Mouse (Mus musculus): ENCODE measurements around the gene Gabrp.

The Gabrp gene

GRCm38 (mm10) chr11:33578859-33579258 is at the start of gene Gabrp:
TSS of gene Gabrp (minus strand) at chr11:33578959.
- DNase-seq (ENCODE audit: low read depth) = no peak

GRCm38 (mm10) chr11:33627136-33627742 is 48.5 kb upstream of the Gabrp start:
- no peak for DNase-seq (ENCODE audit: low read depth)

GRCm38 (mm10) chr11:33614218-33614617 is 35.5 kb upstream of the Gabrp start:
- DNase-seq (ENCODE audit: low read depth) = peak; percentile 50

- DNase-seq (ENCODE audit: low read depth) = no peak
Observed at GRCm38 (mm10) chr11:33607784-33608183, 29.0 kb upstream of the Gabrp start.

GRCm38 (mm10) chr11:33603174-33603573 is 24.4 kb upstream of the Gabrp start:
- no peak for DNase-seq (ENCODE audit: low read depth)

- DNase-seq (ENCODE audit: low read depth) = no peak
Observed at GRCm38 (mm10) chr11:33598986-33599385, 20.2 kb upstream of the Gabrp start, which contains the start of gene D130052B06Rik. TSS of gene D130052B06Rik (plus strand) at chr11:33599302.

- DNase-seq (ENCODE audit: low read depth) = no peak
Observed at GRCm38 (mm10) chr11:33596655-33597054, 17.9 kb upstream of the Gabrp start.

- no peak for DNase-seq (ENCODE audit: low read depth)
Observed at GRCm38 (mm10) chr11:33592826-33593225, 14.1 kb upstream of the Gabrp start.

- no peak for DNase-seq (ENCODE audit: low read depth)
Observed at GRCm38 (mm10) chr11:33590771-33591170, 12.0 kb upstream of the Gabrp start.

GRCm38 (mm10) chr11:33586614-33587013 is 7.9 kb upstream of the Gabrp start:
- DNase-seq (ENCODE audit: low read depth) = no peak

- DNase-seq (ENCODE audit: low read depth) = no peak
Observed at GRCm38 (mm10) chr11:33579621-33580020, 862 bp upstream of the Gabrp start.

GRCm38 (mm10) chr11:33574944-33575343 is 3.8 kb downstream of the Gabrp start:
- DNase-seq (ENCODE audit: low read depth) = peak; percentile 22

- DNase-seq (ENCODE audit: low read depth) = no peak
Observed at GRCm38 (mm10) chr11:33570413-33570812, 8.3 kb downstream of the Gabrp start.

GRCm38 (mm10) chr11:33563921-33564320 is 14.8 kb downstream of the Gabrp start:
- no peak for DNase-seq (ENCODE audit: low read depth)

GRCm38 (mm10) chr11:33554123-33554522 is 24.6 kb downstream of the Gabrp start:
- no peak for DNase-seq (ENCODE audit: low read depth)

- no peak for DNase-seq (ENCODE audit: low read depth)
Observed at GRCm38 (mm10) chr11:33550861-33551560, 27.7 kb downstream of the Gabrp start.

GRCm38 (mm10) chr11:33547386-33547785 is 31.4 kb downstream of the Gabrp start:
- no peak for DNase-seq (ENCODE audit: low read depth)

- no peak for DNase-seq (ENCODE audit: low read depth)
Observed at GRCm38 (mm10) chr11:33544945-33545344, 33.8 kb downstream of the Gabrp start.

GRCm38 (mm10) chr11:33544121-33544520 is 34.6 kb downstream of the Gabrp start:
- no peak for DNase-seq (ENCODE audit: low read depth)

- no peak for DNase-seq (ENCODE audit: low read depth)
Observed at GRCm38 (mm10) chr11:33537390-33538125, 41.2 kb downstream of the Gabrp start.

- DNase-seq (ENCODE audit: low read depth) = no peak
Observed at GRCm38 (mm10) chr11:33536636-33537035, 42.1 kb downstream of the Gabrp start.

GRCm38 (mm10) chr11:33534541-33534940 is 44.2 kb downstream of the Gabrp start:
- DNase-seq (ENCODE audit: low read depth) = no peak

GRCm38 (mm10) chr11:33533577-33533976 is 45.2 kb downstream of the Gabrp start:
- no peak for DNase-seq (ENCODE audit: low read depth)
